Comparison of ENCODE assay signal across 18 mouse cellular contexts in the genomic region with DNA sequence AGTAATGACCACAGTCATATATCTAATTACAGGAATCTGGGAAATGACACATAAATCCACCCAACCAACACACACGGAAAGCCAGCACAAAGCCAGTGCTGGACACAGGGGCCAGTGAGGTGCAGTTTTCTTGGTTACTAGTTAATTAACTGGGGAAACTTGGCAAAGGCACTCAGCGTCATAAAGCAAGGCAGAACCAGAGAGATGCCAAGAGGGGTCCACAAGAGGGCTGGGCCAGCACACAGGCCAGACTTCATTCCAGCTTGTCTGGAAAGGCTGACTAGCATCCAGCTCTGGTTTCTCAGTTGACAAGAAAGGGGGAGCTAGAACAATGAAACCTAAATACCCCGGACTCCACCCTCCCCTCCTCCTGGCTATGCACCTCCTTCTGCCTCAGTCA. TPM values are rescaled to one million over a fixed set of nuclear protein-coding genes. Genes with fewer than 3 reads are reported as not detected.
A peak's percentile ranks its signal among the peaks of the same experiment; 100 is the strongest.
DNase-seq lines count a peak whose midpoint lies in the region; ATAC-seq and TF ChIP-seq lines count a peak whose summit lies in the region.
"Had no signal": no experiment of that assay in that cellular context is flagged by ENCODE, and none has a peak within 500 bp of the region (broad histone marks: within the 10 kb centered on the region; RNA-seq: fewer than 3 reads in every experiment).

No protein-coding gene starts in this region.

- no peak for TF ChIP-seq CTCF in kidney, adult 2 months (conservative IDR thresholded peaks at IDR 0.05; ENCODE audit: insufficient read depth, insufficient read length, low read depth, low read length)
- TF ChIP-seq CTCF in thymus, adult 2 months (IDR thresholded peaks at IDR 0.05; ENCODE audit: borderline replicate concordance, control insufficient read depth, extremely low read depth, insufficient read depth, low read length, poor library complexity): no peak

- no peaks in the 10 kb centered on the region for H3K9me3 ChIP-seq in limb, embryonic 13.5 days
- no peaks in the 10 kb centered on the region for H3K9me3 ChIP-seq in limb, embryonic 10.5 days (replicated peaks)
- H3K9me3 ChIP-seq in neural tube, embryonic 15.5 days (replicated peaks): no peaks in the 10 kb centered on the region

- H3K36me3 ChIP-seq in limb, embryonic 13.5 days: no peaks in the 10 kb centered on the region
- H3K36me3 ChIP-seq in limb, embryonic 10.5 days: no peaks in the 10 kb centered on the region
- H3K36me3 ChIP-seq in kidney, adult 2 months (ENCODE audit: control insufficient read depth, insufficient read depth, low read length): no peaks in the 10 kb centered on the region
- no peaks in the 10 kb centered on the region for H3K36me3 ChIP-seq in neural tube, embryonic 15.5 days
- H3K36me3 ChIP-seq in thymus, adult 2 months (ENCODE audit: control insufficient read depth, insufficient read depth, low read length): no peaks in the 10 kb centered on the region
- H3K36me3 ChIP-seq: G1E had no signal

- 41% methylated on average over 3 of the region's 3 CpGs for WGBS in limb, embryonic 13.5 days
- WGBS in limb, embryonic 10.5 days: 70% methylated on average over 3 of the region's 3 CpGs
- 24% methylated on average over 3 of the region's 3 CpGs for WGBS in kidney, adult 2 months
- WGBS in neural tube, embryonic 15.5 days: 39% methylated on average over 3 of the region's 3 CpGs
- 85% methylated on average over 3 of the region's 3 CpGs for WGBS in thymus, adult 2 months

- peaks cover 38% of the 10 kb centered on the region for H3K27me3 ChIP-seq in limb, embryonic 13.5 days
- peaks cover 36% of the 10 kb centered on the region for H3K27me3 ChIP-seq in limb, embryonic 10.5 days (ENCODE audit: low read depth, poor library complexity, severe bottlenecking)
- H3K27me3 ChIP-seq in kidney, adult 2 months (replicated peaks; ENCODE audit: control insufficient read depth, insufficient read depth, low read length): no peaks in the 10 kb centered on the region
- peaks cover 15% of the 10 kb centered on the region for H3K27me3 ChIP-seq in neural tube, embryonic 15.5 days (replicated peaks)
- no peaks in the 10 kb centered on the region; the same call in 1 of the 2 replicates for H3K27me3 ChIP-seq in thymus, adult 2 months (ENCODE audit: control insufficient read depth, insufficient read depth, low read length)

- H3K9ac ChIP-seq in limb, embryonic 13.5 days: no peak overlapping the region
- H3K9ac ChIP-seq in neural tube, embryonic 15.5 days (replicated peaks): no peak overlapping the region

- TF ChIP-seq POLR2A in kidney, adult 2 months (IDR thresholded peaks at IDR 0.05; ENCODE audit: low read depth, low read length): no peak
- no peak for TF ChIP-seq POLR2A in thymus, adult 2 months (IDR thresholded peaks at IDR 0.05; ENCODE audit: control insufficient read depth, extremely low read depth, insufficient read depth, low read length, poor library complexity)

- no peak for DNase-seq in limb, embryonic 10.5 days (ENCODE audit: low spot score)
- peak; percentile 45 for DNase-seq in kidney, adult 2 months
- DNase-seq in kidney, postnatal 10 days: peak; percentile 28
- DNase-seq in liver: no peak
- no peak for DNase-seq in thymus, adult 2 months
- DNase-seq: cerebellum, postnatal 14 days; embryo, embryonic 11 days; heart, postnatal 4 days; lung, postnatal 10 days; thymus, postnatal 25 days had no signal

- H3K4me3 ChIP-seq in limb, embryonic 13.5 days: no peak overlapping the region
- H3K4me3 ChIP-seq in limb, embryonic 10.5 days: no peak overlapping the region
- H3K4me3 ChIP-seq in kidney, adult 2 months (ENCODE audit: insufficient read depth, low read depth, low read length): no peak overlapping the region
- H3K4me3 ChIP-seq in neural tube, embryonic 15.5 days (replicated peaks): no peak overlapping the region
- no peak overlapping the region for H3K4me3 ChIP-seq in thymus, adult 2 months (ENCODE audit: control insufficient read depth, insufficient read depth, low read length)
- H3K4me3 ChIP-seq: left cerebral cortex, adult 2 months; megakaryocyte, embryonic 14.5 days had no signal

- ATAC-seq in limb, embryonic 13.5 days (ENCODE audit: low FRiP score, low read depth): peak; percentile 82
- ATAC-seq in neural tube, embryonic 15.5 days (ENCODE audit: low FRiP score): peak; percentile 53; the same call in 1 of the 2 replicates
- ATAC-seq: CD4-positive, CD25-positive, alpha-beta regulatory T cell, adult 4 months; inflammation-experienced regulatory T-cells, adult 6 months had no signal

- H3K4me1 ChIP-seq in limb, embryonic 13.5 days: peaks cover 17% of the 10 kb centered on the region
- peaks cover 7% of the 10 kb centered on the region; the same call in 1 of the 2 replicates for H3K4me1 ChIP-seq in limb, embryonic 10.5 days
- no peaks in the 10 kb centered on the region for H3K4me1 ChIP-seq in kidney, adult 2 months (ENCODE audit: control insufficient read depth, insufficient read depth, low read length)
- peaks cover 11% of the 10 kb centered on the region for H3K4me1 ChIP-seq in neural tube, embryonic 15.5 days
- no peaks in the 10 kb centered on the region for H3K4me1 ChIP-seq in thymus, adult 2 months (replicated peaks; ENCODE audit: control insufficient read depth, insufficient read depth, low read length)
- H3K4me1 ChIP-seq: megakaryocyte, embryonic 14.5 days had no signal

- H3K27ac ChIP-seq in limb, embryonic 13.5 days: peak overlapping the region; percentile 52; the same call in 1 of the 2 replicates
- H3K27ac ChIP-seq in limb, embryonic 10.5 days: no peak overlapping the region
- H3K27ac ChIP-seq in kidney, adult 2 months (ENCODE audit: insufficient read depth, low read depth, low read length): no peak overlapping the region
- H3K27ac ChIP-seq in neural tube, embryonic 15.5 days (replicated peaks): no peak overlapping the region
- H3K27ac ChIP-seq in thymus, adult 2 months (ENCODE audit: control insufficient read depth, insufficient read depth, low read length): no peak overlapping the region
- H3K27ac ChIP-seq: left cerebral cortex, adult 2 months had no signal

- H3K4me2 ChIP-seq in limb, embryonic 13.5 days (replicated peaks): no peak overlapping the region; the same call in 1 of the 2 replicates
- H3K4me2 ChIP-seq in neural tube, embryonic 15.5 days: no peak overlapping the region
- H3K4me2 ChIP-seq: heart, embryonic 11.5 days had no signal

RNA-seq across cellular contexts. Expression of a gene that starts 8.0 kb away (rescaled TPM):
- polyA plus RNA-seq in limb, embryonic 13.5 days (2015; fragmentation: Nextera tagmentation; extraction: Ambion mirVana): 5.9 and 6.1 TPM in 2 replicates
- 1.0 and 1.1 TPM in 2 replicates for polyA plus RNA-seq in limb, embryonic 10.5 days (2016; fragmentation: Nextera tagmentation; extraction: Ambion mirVana)
- polyA plus RNA-seq in kidney, adult 2 months (2012; rRNA removed): 0.99 and 1.2 TPM in 2 replicates
- polyA plus RNA-seq in neural tube, embryonic 15.5 days (2015; fragmentation: Nextera tagmentation; extraction: Ambion mirVana): 15.8 and 20.7 TPM in 2 replicates
- 2.1 and 2.6 TPM in 2 replicates for polyA plus RNA-seq in thymus, adult 2 months (2012; rRNA removed)
- polyA plus RNA-seq: CD4-positive, CD25-positive, alpha-beta regulatory T cell, adult 4 months; G1E; inflammation-experienced regulatory T-cells, adult 6 months had no signal

RNA-seq across cellular contexts. Expression of a gene that starts 25.7 kb away (rescaled TPM):
- 1.8 and 2.5 TPM in 2 replicates for polyA plus RNA-seq in limb, embryonic 13.5 days (2015; fragmentation: Nextera tagmentation; extraction: Ambion mirVana)
- polyA plus RNA-seq in limb, embryonic 10.5 days (2016; fragmentation: Nextera tagmentation; extraction: Ambion mirVana): not detected in 2 replicates
- polyA plus RNA-seq in kidney, adult 2 months (2012; rRNA removed): 0.14 and 0.19 TPM in 2 replicates
- polyA plus RNA-seq in neural tube, embryonic 15.5 days (2015; fragmentation: Nextera tagmentation; extraction: Ambion mirVana): 0.17 and 0.31 TPM in 2 replicates
- 0.08 TPM in 1 of 2 replicates, not detected in the other for polyA plus RNA-seq in thymus, adult 2 months (2012; rRNA removed)
- polyA plus RNA-seq: CD4-positive, CD25-positive, alpha-beta regulatory T cell, adult 4 months; G1E; heart, embryonic 11.5 days; inflammation-experienced regulatory T-cells, adult 6 months had no signal

RNA-seq across cellular contexts. Expression of a gene that starts 33.9 kb away (rescaled TPM):
- 6.0 and 6.5 TPM in 2 replicates for polyA plus RNA-seq in limb, embryonic 13.5 days (2015; fragmentation: Nextera tagmentation; extraction: Ambion mirVana)
- 2.4 and 3.2 TPM in 2 replicates for polyA plus RNA-seq in limb, embryonic 10.5 days (2016; fragmentation: Nextera tagmentation; extraction: Ambion mirVana)
- polyA plus RNA-seq in kidney, adult 2 months (2012; rRNA removed): 0.31 and 0.50 TPM in 2 replicates
- 2.3 and 2.7 TPM in 2 replicates for polyA plus RNA-seq in neural tube, embryonic 15.5 days (2015; fragmentation: Nextera tagmentation; extraction: Ambion mirVana)
- polyA plus RNA-seq in thymus, adult 2 months (2012; rRNA removed): 2.7 and 3.3 TPM in 2 replicates
- polyA plus RNA-seq: G1E had no signal

RNA-seq across cellular contexts. Expression of a gene that starts 33.9 kb away (rescaled TPM):
- polyA plus RNA-seq in limb, embryonic 13.5 days (2015; fragmentation: Nextera tagmentation; extraction: Ambion mirVana): 17.3 and 18.5 TPM in 2 replicates
- 11.1 and 14.6 TPM in 2 replicates for polyA plus RNA-seq in limb, embryonic 10.5 days (2016; fragmentation: Nextera tagmentation; extraction: Ambion mirVana)
- polyA plus RNA-seq in kidney, adult 2 months (2012; rRNA removed): 6.6 and 8.4 TPM in 2 replicates
- polyA plus RNA-seq in neural tube, embryonic 15.5 days (2015; fragmentation: Nextera tagmentation; extraction: Ambion mirVana): 7.0 and 9.2 TPM in 2 replicates
- polyA plus RNA-seq in thymus, adult 2 months (2012; rRNA removed): 30.4 and 34.4 TPM in 2 replicates
- polyA plus RNA-seq: G1E had no signal

Comparison
In these comparisons a context has a peak if more than half of its experiments do, and no peak if none do; other contexts are left out.
1. DNase-seq: peak in kidney, adult 2 months (single experiment) and kidney, postnatal 10 days (single experiment); none in limb, embryonic 10.5 days (single experiment), liver (single experiment) and thymus, adult 2 months (single experiment).